ENCODE assay signal across 8 mouse cellular contexts in the genomic region with DNA sequence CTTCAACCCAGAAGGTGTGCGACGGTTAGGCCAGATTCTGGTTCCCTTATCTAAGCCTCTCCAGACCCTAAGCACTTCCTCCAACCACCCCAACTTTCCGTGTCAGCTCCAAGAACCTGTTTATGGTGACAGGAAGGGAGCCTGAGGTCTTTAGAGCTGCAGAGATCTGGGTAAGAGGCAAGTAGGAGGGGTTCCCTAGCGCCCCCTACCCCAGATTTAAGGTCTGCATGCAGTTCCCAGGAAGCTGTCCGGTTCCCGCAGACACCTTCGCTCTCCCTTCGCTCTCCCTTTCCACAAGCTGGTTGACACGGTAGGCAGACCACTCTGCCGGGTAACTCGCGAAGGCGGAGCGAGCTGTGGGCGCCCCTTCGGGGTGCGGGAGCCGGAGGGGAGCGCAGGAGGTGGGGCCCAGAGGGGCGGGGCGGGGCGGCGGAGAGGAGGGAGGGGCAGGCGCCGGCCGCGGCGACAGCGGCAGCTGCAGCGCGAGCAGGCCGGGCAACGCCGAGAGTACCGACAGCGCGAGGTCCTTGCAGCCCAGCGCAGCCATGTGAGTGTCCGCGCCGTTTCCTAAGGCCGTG. TPM values are rescaled to one million over a fixed set of nuclear protein-coding genes. Genes with fewer than 3 reads are reported as not detected.
DNase-seq lines count a peak whose midpoint lies in the region; ATAC-seq and TF ChIP-seq lines count a peak whose summit lies in the region.

Gene Ripor1 (plus strand): TSS at position 452 of the 578 bp plus-strand sequence.

- H3K4me2 ChIP-seq in intestine, postnatal 0 days (replicated peaks; ENCODE audit: low read depth): peak within 1 kb of the TSS; percentile 97
- peak within 1 kb of the TSS; percentile 80 for H3K4me2 ChIP-seq in limb, embryonic 13.5 days (replicated peaks)
- H3K4me2 ChIP-seq in midbrain, embryonic 14.5 days (ENCODE audit: low read length): peak within 1 kb of the TSS; percentile 97

- peak; percentile 54 for ATAC-seq in granulocyte monocyte progenitor cell, adult 5-6 weeks (replicated peaks; ENCODE audit: poor library complexity, severe bottlenecking)
- ATAC-seq in intestine, postnatal 0 days: peak; percentile 78
- peak; percentile 88 for ATAC-seq in limb, embryonic 13.5 days (ENCODE audit: low FRiP score, low read depth)
- peak; percentile 82 for ATAC-seq in midbrain, embryonic 14.5 days (ENCODE audit: low FRiP score, low TSS enrichment)

- H3K4me3 ChIP-seq in embryonic facial prominence, embryonic 10.5 days: peak within 1 kb of the TSS; percentile 89
- peak within 1 kb of the TSS; percentile 79 for H3K4me3 ChIP-seq in intestine, postnatal 0 days (ENCODE audit: low read depth, low read length)
- H3K4me3 ChIP-seq in limb, embryonic 13.5 days: peak within 1 kb of the TSS; percentile 76
- peak within 1 kb of the TSS; percentile 80 for H3K4me3 ChIP-seq in midbrain, embryonic 14.5 days (replicated peaks; ENCODE audit: low read depth, low read length)

- H3K9me3 ChIP-seq in embryonic facial prominence, embryonic 10.5 days: no peaks in the 10 kb centered on the region
- H3K9me3 ChIP-seq in intestine, postnatal 0 days (ENCODE audit: control insufficient read depth): no peaks in the 10 kb centered on the region
- H3K9me3 ChIP-seq in limb, embryonic 13.5 days: no peaks in the 10 kb centered on the region
- H3K9me3 ChIP-seq in midbrain, embryonic 14.5 days (ENCODE audit: control insufficient read depth, low read length): no peaks in the 10 kb centered on the region

- TF ChIP-seq CTCF in intestine, postnatal 0 days (IDR thresholded peaks at IDR 0.05; ENCODE audit: low read depth): peak; percentile 72

- WGBS in embryonic facial prominence, embryonic 10.5 days: under 1% methylated on average over 42 of the region's 42 CpGs
- under 1% methylated on average over 38 of the region's 42 CpGs for WGBS in intestine, postnatal 0 days
- under 1% methylated on average over 31 of the region's 42 CpGs for WGBS in limb, embryonic 13.5 days
- 1% methylated on average over 42 of the region's 42 CpGs for WGBS in midbrain, embryonic 14.5 days

- peaks cover 39% of the 10 kb centered on the region for H3K4me1 ChIP-seq in embryonic facial prominence, embryonic 10.5 days
- H3K4me1 ChIP-seq in intestine, postnatal 0 days (replicated peaks; ENCODE audit: control insufficient read depth, insufficient read depth, low read length): no peaks in the 10 kb centered on the region
- peaks cover 29% of the 10 kb centered on the region for H3K4me1 ChIP-seq in limb, embryonic 13.5 days
- peaks cover 13% of the 10 kb centered on the region for H3K4me1 ChIP-seq in midbrain, embryonic 14.5 days (ENCODE audit: control insufficient read depth, insufficient read depth, low read length)

- peak within 1 kb of the TSS; percentile 77 for H3K9ac ChIP-seq in intestine, postnatal 0 days (ENCODE audit: low read depth, low read length)
- peak within 1 kb of the TSS; percentile 87 for H3K9ac ChIP-seq in limb, embryonic 13.5 days
- H3K9ac ChIP-seq in midbrain, embryonic 14.5 days (replicated peaks; ENCODE audit: low read length): peak within 1 kb of the TSS; percentile 92

- H3K27me3 ChIP-seq in embryonic facial prominence, embryonic 10.5 days (replicated peaks; ENCODE audit: low read depth, poor library complexity, severe bottlenecking): peaks cover 14% of the 10 kb centered on the region; the same call in 1 of the 2 replicates
- H3K27me3 ChIP-seq in intestine, postnatal 0 days (replicated peaks; ENCODE audit: control insufficient read depth, insufficient read depth, low read length): no peaks in the 10 kb centered on the region
- H3K27me3 ChIP-seq in limb, embryonic 13.5 days: no peaks in the 10 kb centered on the region
- H3K27me3 ChIP-seq in midbrain, embryonic 14.5 days (ENCODE audit: control insufficient read depth, insufficient read depth, low read length): no peaks in the 10 kb centered on the region

- H3K27ac ChIP-seq in embryonic facial prominence, embryonic 10.5 days (replicated peaks): peak within 1 kb of the TSS; percentile 88
- H3K27ac ChIP-seq in intestine, postnatal 0 days (ENCODE audit: low read depth, low read length): peak within 1 kb of the TSS; percentile 86
- peak within 1 kb of the TSS; percentile 87 for H3K27ac ChIP-seq in limb, embryonic 13.5 days
- peak within 1 kb of the TSS; percentile 93 for H3K27ac ChIP-seq in midbrain, embryonic 14.5 days (replicated peaks; ENCODE audit: low read depth, low read length)

- DNase-seq in 3T3-L1 (ENCODE audit: low read depth, low spot score): peak; percentile 78
- peak; percentile 62 for DNase-seq in adrenal gland, adult 8-10 months
- DNase-seq in embryonic facial prominence, embryonic 10.5 days (ENCODE audit: low spot score): peak; percentile 88
- peak; percentile 86 for DNase-seq in midbrain, embryonic 14.5 days
- DNase-seq in spleen, postnatal 14 days (ENCODE audit: low spot score in 2 of 2): peak; percentile 61 to 69

- no peaks in the 10 kb centered on the region for H3K36me3 ChIP-seq in embryonic facial prominence, embryonic 10.5 days (replicated peaks)
- no peaks in the 10 kb centered on the region for H3K36me3 ChIP-seq in intestine, postnatal 0 days (ENCODE audit: control insufficient read depth, insufficient read depth)
- no peaks in the 10 kb centered on the region for H3K36me3 ChIP-seq in limb, embryonic 13.5 days
- no peaks in the 10 kb centered on the region for H3K36me3 ChIP-seq in midbrain, embryonic 14.5 days (ENCODE audit: control insufficient read depth, insufficient read depth, low read length)

RNA-seq across cellular contexts. Expression of gene Ripor1, which starts in this region (rescaled TPM):
- 10 to 100 TPM; 28.1 to 47.9 (median 37.8) TPM for total RNA-seq in adrenal gland, adult 8-10 months (2022)
- 13.5 and 15.9 TPM in 2 replicates for polyA plus RNA-seq in embryonic facial prominence, embryonic 10.5 days (2016; fragmentation: Nextera tagmentation; extraction: Ambion mirVana)
- 55.3 and 92.8 TPM in 2 replicates for total RNA-seq in granulocyte monocyte progenitor cell, adult 5-6 weeks (2014; fragmentation: Nextera tagmentation)
- 5.4 and 10.1 TPM in 2 replicates for total RNA-seq in granulocyte monocyte progenitor cell, adult 5-6 weeks (2017)
- 10.2 and 10.3 TPM in 2 replicates for polyA plus RNA-seq in intestine, postnatal 0 days (2015; fragmentation: Nextera tagmentation; extraction: Ambion mirVana)
- polyA plus RNA-seq in limb, embryonic 13.5 days (2015; fragmentation: Nextera tagmentation; extraction: Ambion mirVana): 20.1 and 20.2 TPM in 2 replicates
- 23.8 and 26.2 TPM in 2 replicates for polyA plus RNA-seq in midbrain, embryonic 14.5 days (2014; fragmentation: Nextera tagmentation; extraction: Ambion mirVana)

Comparison
In these comparisons a context has a peak if more than half of its experiments do, and no peak if none do; other contexts are left out.
1. Peak in every context shown above with its lines: DNase-seq, ATAC-seq, H3K4me3 ChIP-seq and H3K27ac ChIP-seq.